Mouse (Mus musculus) NIH3T3 (cell line): ENCODE results near the gene Prr3.
"Not testable (repeated sequence)": the region's sequence is repeated elsewhere in the genome, so short reads cannot be mapped to it uniquely, and the experiment has no call there.

ENCODE experiments used
- DNase-seq: peaks from one replicate; pipeline ENCODE4 v3.0.0-alpha.2; 2012; ENCODE audit warnings: low read depth

Gene Prr3

DNA sequence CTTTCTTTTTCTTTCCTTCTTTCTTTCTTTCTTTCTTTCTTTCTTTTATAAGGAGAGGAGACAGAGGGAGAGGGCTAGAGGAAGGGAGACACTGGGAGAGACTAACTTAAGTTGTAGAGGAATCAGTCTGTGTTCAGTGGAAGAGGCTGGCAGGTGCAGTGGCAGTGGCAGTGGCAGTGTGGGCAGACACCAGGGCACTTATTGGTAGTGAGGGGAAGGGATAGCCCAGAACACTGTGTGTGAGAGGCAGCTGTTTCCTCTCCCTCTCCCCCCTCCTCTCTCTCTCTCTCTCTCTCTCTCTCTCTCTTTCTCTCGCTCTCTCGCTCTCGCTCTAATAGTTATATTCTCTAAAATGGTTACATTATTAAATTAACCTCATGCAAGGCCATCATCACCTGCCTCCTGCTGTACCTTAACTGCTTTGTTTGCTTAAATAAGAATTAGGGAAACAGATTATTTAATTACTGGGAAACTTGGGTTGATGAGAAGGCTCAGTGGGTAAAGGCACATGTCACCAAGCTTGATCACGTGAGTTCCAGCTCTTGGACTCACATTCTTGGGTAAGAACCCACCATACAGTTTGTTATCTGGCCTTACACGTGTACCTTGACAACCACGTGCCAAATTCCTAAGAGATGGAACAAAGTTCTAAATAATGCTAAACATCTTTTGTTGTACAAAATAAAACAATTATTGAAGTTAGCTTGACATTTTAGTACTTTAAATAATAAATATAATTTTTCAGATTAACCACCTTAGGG lies 18.7 kb upstream of the Prr3 start:
- DNase-seq, result no peak

- DNase-seq, result peak; percentile 46
These were observed 17.9 kb upstream of the Prr3 start for GRCm38 (mm10) chr17:35997713-35998510.

DNA sequence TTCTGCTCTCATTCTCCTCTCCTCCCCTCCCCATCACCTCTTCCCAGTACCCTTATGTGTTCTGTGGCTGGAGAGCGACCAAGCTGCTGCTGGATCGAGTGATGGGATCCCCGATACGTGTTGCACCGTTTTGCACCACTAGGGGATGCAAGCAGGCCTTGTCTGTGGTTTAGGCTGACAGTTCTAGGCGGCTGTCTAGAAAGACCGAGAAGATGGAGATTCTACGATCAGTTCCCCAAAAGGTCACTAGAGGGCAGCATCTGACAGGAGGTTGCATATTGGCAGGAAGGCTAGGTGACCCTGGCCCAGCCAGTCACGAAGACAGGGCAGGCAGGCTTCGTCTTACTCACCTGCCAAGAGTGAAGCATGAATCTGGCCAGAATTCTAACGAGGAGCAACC lies 16.9 kb upstream of the Prr3 start:
- DNase-seq, result peak; percentile 99

- DNase-seq, result peak; percentile 15
These were observed 14.8 kb upstream of the Prr3 start for GRCm38 (mm10) chr17:35994879-35995240.

DNA sequence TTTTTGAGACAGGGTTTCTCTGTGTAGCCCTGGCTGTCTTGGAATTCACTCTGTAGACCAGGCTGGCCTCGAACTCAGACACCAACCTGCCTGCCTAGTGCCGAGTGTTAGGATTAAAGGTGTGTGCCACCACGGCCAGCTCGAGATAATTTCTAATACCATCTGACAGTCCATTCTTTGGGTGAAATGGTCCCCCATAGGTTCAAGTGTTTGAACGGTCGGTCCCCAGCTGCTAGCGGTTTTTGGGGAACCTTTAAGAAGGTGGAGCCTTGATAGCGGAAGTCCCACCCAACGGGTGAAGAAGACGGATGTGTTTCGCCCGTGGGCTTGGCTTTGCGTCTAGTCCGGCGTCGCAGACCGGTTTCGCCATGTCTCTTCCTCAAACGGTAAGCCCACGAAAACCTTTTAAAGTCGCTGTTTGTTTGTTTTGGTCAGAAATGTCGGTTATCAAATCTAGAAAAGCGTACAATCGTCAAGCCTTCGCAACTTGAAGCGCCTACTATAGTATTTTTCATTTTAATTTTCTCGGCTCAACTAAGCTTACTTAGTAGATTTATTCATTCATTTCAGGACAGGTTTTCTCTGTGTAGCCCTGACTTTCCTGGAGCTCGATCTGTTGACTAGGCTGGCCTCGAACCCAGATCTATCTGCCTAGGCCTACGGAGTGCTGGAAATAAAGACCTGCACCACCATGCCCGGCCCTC lies 14.3 kb upstream of the Prr3 start:
- DNase-seq, result peak; percentile 93

DNA sequence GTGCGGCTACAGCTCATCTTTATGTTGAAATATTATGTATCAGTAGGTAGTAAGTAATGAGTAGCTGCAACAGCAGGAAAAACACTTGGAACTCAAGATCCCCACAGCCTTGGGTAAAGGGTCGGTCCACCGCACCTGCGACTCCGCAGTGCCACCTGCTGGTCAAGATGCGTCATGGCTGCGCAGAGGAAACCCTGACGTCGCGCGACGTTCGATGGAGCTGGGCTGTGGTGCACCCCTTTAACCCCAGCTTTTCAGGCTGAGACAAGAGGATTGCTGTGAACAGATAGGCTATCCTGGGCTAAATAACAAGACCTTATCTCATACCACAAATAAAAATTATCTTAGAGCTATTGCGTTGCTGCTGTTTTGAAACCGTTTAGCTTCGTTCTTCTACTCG lies 13.6 kb upstream of the Prr3 start:
- DNase-seq, result peak; percentile 93

DNA sequence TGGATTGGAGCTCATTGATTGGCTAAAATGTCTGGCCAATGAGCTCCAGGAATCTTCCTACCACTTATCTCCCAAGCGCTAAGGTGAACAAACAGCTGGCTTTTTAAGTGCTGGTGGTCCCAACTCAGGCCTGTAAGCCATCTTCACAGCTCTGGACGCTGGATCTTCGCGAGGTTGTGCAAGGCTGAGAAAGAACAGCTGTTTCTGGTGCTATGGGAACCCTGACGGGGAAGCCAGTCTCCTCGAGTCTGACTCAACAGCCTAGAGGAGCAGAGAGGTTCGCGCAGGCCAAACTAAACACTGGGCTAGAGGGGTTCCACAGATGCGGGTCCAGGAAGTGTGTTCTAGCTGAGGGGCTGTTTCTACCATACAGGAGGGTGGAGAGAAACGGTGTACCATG lies 11.7 kb upstream of the Prr3 start:
- DNase-seq, result peak; percentile 40

- no peak for DNase-seq
These were observed 1.7 kb upstream of the Prr3 start for GRCm38 (mm10) chr17:35981776-35982175.

- peak; percentile 75 for DNase-seq
These were observed 323 bp upstream of the Prr3 start for GRCm38 (mm10) chr17:35980363-35980754.

- no peak for DNase-seq
These were observed 1.1 kb downstream of the Prr3 start for GRCm38 (mm10) chr17:35978811-35979400.

DNA sequence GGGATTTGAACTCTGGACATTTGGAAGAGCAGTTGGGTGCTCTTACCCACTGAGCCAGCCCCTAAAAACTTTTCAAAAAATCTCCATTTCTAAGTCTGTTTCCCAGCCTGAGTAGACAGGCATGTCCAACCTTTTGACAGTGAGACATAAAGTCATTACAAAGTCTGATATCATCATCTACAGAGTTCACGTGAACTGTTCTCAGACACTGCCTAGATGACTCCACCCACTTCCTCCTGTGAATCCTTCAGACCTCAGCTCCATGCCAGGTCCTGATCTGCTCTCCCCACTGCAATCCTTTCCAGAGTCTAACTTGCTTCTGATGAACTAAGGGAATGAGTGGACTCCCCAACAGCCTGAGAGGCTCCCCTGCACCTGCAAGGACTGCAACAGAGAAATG lies 7.9 kb downstream of the Prr3 start:
- DNase-seq, result no peak

- peak; percentile 98 for DNase-seq
These were observed 10.3 kb downstream of the Prr3 start, which contains the start of gene Abcf1 for GRCm38 (mm10) chr17:35969418-35970389. Abcf1 (minus strand) TSS chr17:35969761.

DNA sequence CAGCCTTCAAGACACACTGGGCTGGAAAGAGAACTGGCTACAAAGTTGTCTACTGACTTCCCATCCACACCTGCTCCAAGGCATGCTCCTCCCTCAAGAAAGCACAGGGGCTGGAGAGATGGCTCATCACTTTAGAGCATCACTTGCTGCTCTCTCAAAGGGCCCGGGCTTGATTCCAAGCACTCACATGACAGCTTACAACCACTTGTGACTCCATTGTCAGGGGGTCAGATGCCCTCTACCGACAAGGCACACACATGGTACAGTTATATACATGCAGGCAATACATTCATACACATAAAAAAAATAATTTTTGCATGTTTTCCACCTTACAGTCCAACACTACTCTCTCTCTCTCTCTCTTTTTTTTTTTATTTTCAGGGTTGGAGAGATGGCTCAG lies 12.4 kb downstream of the Prr3 start:
- no peak for DNase-seq

GRCm38 (mm10) chr17:35963279-35963678 lies 16.8 kb downstream of the Prr3 start:
- peak; percentile 75 for DNase-seq

- no peak for DNase-seq
These were observed 21.4 kb downstream of the Prr3 start for GRCm38 (mm10) chr17:35958533-35959223.

DNA sequence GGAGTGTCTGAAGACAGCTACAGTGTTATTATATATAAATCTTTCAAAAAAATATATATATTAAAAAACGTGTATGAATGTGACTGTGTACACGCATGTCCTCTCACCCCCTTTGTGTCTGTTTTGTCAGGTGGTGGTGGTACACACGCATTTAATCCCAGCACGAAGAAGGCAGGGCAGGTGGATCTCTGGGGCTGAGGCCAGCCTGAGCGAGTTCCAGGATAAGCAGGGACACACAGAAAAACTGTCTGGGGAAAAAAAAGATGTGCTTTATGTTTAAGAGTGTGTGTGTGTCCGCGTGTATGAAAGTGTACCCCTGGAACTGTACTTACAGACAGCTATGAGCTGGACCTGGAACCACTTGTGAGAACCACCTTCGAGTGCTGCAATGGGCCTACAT lies 25.4 kb downstream of the Prr3 start:
- DNase-seq, result no peak

GRCm38 (mm10) chr17:35952559-35952958 lies 27.5 kb downstream of the Prr3 start:
- not testable (repeated sequence) for DNase-seq

DNA sequence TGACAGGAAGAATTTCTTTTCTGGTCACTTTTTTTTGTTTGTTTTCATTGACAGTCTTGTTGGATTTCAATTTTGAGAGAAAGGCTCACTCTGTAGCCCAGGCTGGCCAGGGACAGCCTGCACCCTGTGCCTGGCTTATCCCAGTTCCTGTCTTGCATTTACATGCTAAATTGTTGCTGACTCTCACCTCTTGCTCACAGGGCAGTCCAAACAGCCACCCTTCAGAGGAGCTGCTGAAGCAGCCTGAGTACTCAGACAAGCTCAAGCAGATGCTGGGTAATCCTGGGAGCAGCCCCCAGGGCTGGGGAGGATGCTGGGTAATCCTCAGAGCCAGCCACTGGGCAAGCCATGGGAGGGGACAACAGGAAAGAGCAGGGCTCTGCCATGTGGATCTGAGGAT lies 29.1 kb downstream of the Prr3 start:
- DNase-seq, result not testable (repeated sequence)

GRCm38 (mm10) chr17:35939941-35940340 lies 40.1 kb downstream of the Prr3 start:
- peak; percentile 56 for DNase-seq

- DNase-seq, result no peak
These were observed 40.9 kb downstream of the Prr3 start for GRCm38 (mm10) chr17:35939108-35939507.
